Mouse (Mus musculus) small intestine, adult 2 months (tissue): ENCODE measurements around the gene Rsph1. TPM values are rescaled to one million over a fixed set of nuclear protein-coding genes. Genes with fewer than 3 reads are reported as not detected.

ENCODE experiments used
- H3K27ac ChIP-seq: fragments of 200-500 bp; 2 replicates; pipeline ENCODE4 v1.5.1; 2012; ENCODE audit warnings: low read depth, low read length, control low read depth, inconsistent platforms; ENCODE audit not compliant: insufficient read depth
- H3K27me3 ChIP-seq: fragments of 200-500 bp; 2 replicates; pipeline ENCODE4 v1.6.1; 2012; ENCODE audit warnings: mild to moderate bottlenecking, moderate library complexity, low read length, inconsistent platforms; ENCODE audit not compliant: control insufficient read depth, insufficient read depth
- H3K36me3 ChIP-seq: fragments of 200-500 bp; 2 replicates; pipeline ENCODE4 v1.6.1; 2012; ENCODE audit warnings: mild to moderate bottlenecking, low read length, control low read depth, inconsistent platforms; ENCODE audit not compliant: control insufficient read depth, insufficient read depth
- H3K4me1 ChIP-seq: fragments of 200-500 bp; 2 replicates; pipeline ENCODE4 v1.6.1; 2012; ENCODE audit warnings: low read length, inconsistent platforms, mixed read lengths; ENCODE audit not compliant: control insufficient read depth, insufficient read depth, insufficient read length
- H3K4me3 ChIP-seq: fragments of 200-500 bp; 2 replicates; pipeline ENCODE4 v1.5.1; 2012; ENCODE audit warnings: low read depth, mild to moderate bottlenecking, control low read depth, inconsistent platforms, low read length, moderate library complexity
- CTCF ChIP-seq: fragments of 200-500 bp; IDR thresholded peaks from 2 replicates; pipeline ENCODE4 v1.5.1; 2012; ENCODE audit warnings: low read depth, mild to moderate bottlenecking, control low read depth, inconsistent platforms, low read length, moderate library complexity, mixed read lengths; ENCODE audit not compliant: insufficient replicate concordance, insufficient read length; ENCODE audit errors: extremely low read depth
- POLR2A ChIP-seq: fragments of 200-500 bp; IDR thresholded peaks from 2 replicates; pipeline ENCODE4 v1.6.1; 2012; ENCODE audit warnings: low read depth, mild to moderate bottlenecking, control low read depth, inconsistent platforms, low read length, moderate library complexity
- WGBS: fragments of 180-500 bp; shearing (Covaris S2); methylation state at CpG from one replicate; pipeline ENCODE4 v1.1.7; 2018; 5-methylcytosine and 5-hydroxymethylcytosine counted together
- polyA plus RNA-seq: library from polyadenylated mRNA; depleted of rRNA; stranded (reverse); fragments of >200 nt; gene quantifications from 2 replicates; pipeline ENCODE4 v1.2.3, GENCODE M21; 2012; rRNA removed

Gene Rsph1
- polyA plus RNA-seq, 1 experiment: 0.46 TPM

DNA sequence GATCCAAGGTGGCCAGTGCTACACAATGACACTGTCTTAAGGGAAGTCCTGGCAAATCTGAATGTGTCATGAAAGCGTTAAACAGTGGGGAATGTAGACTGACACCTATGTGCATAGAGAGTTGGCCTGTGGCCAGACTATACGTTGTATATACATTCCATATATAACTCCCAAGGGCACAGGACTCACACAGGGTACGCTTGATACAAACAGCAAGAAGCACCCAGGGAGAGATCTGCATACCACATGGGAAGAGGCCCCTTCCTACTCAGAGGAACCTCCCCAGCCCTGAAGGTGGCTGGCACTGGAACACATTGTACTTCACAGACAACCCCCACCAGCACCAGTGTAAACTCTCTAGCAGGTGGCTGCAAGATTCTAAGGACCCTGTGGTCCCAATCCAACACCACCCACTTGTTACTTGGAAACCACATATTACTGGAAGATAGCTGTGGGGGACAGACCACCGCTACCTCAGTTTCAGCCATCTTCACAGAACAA, 54.3 kb downstream of the Rsph1 start:
- TF ChIP-seq CTCF (no peak), POLR2A (no peak)
- WGBS: 58% methylated on average over 4 of the region's 4 CpGs
- no peaks in the 10 kb centered on the region for H3K27me3 ChIP-seq
- no peak overlapping the region for H3K27ac ChIP-seq
- H3K36me3 ChIP-seq: no peaks in the 10 kb centered on the region
- H3K4me1 ChIP-seq: peaks cover 4% of the 10 kb centered on the region
- H3K4me3 ChIP-seq: no peak overlapping the region

DNA sequence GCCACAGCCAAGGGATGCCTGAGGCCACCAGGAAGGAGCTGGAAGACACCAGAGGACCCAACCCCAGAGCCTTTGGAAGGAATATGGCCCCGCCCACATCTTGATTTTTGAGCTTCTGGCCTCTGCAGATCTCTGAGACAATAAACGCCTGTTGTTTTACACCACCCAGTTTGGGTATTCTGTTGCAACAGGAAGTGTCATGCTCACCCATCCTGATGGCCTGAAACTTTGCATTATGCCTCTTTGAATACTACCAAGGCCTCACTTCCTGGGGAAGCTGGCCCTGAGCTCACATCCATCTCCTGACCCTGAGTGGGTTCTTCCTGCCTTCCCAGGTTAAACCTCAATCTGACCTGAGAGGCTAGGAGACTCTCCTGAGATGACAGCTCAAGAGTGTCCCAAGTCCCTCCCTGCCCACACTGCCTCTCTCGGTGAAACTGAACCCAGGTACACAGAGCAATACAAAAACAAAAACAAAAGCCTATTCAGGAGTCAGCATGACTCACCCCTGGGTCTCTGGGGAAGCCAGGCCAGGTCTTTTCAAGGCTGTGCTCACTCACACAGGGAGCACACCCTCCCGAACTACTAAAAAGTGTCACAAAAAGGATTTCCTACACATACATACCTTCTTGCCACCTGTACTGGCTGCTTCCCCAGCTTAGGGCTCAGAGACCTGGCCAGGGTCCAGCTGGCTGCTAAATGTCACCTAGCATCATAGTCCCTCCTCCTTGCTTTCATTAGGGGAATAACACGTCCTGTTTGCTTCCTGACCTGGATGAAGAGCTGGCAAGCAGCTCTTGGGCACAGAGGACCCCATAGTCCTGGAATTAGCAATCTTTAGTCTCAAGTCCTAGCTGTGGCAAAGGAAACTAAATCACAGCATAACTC, 60.9 kb downstream of the Rsph1 start:
- 0 out of 2 replicates have a peak, but pooled peaks cover 3% of the 10 kb centered on the region for H3K4me1 ChIP-seq
- no peaks in the 10 kb centered on the region for H3K27me3 ChIP-seq
- WGBS: 32% methylated on average over 5 of the region's 5 CpGs
- TF ChIP-seq POLR2A (no peak), CTCF (no peak)
- H3K4me3 ChIP-seq: no peak overlapping the region
- H3K27ac ChIP-seq: no peak overlapping the region
- H3K36me3 ChIP-seq: no peaks in the 10 kb centered on the region

DNA sequence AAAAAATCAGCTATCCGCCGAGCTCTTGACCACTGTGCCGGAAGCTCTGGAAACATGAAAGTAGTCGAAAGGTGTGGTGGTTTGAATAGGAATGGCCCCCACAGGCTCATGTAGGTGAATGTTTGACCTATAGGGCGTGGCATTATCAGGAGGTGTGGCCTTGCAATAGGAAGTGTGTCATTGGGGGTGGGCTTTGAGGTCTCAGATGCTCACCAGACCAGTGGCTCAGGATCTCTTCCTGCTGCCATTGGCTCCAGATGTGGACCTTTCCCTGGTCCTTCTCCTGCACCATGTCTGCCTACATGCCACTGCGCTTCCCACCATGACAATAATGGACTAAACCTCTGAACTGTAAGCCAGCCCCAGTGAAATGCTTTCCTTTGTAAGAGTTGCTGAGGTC, 65.3 kb downstream of the Rsph1 start:
- TF ChIP-seq CTCF: no peak
- no peak for TF ChIP-seq POLR2A
- 87% methylated on average over 6 of the region's 6 CpGs for WGBS

DNA sequence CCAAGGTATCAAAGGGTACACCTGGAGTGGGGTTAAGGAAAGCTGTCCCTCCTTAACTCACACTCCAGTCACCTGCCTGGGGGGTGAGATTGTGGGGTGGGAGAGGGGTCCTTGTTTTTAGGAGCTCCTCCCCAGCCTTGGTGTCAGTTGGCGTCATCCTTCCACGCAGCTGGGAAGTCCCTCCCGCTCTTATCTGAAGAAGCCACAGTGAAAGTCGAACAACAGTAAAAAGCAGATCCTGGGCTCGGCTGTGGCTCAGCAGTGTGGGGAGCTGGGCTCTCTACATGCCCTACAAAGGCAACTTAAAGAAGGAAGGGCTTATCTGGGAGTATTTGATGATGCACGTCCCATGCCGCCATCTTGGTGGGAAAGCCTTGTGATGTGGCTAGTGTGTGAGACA, 66.9 kb downstream of the Rsph1 start:
- H3K27ac ChIP-seq: no peak overlapping the region
- WGBS: 74% methylated on average over 7 of the region's 7 CpGs
- H3K4me1 ChIP-seq: no peaks in the 10 kb centered on the region
- no peaks in the 10 kb centered on the region for H3K27me3 ChIP-seq
- no peak overlapping the region for H3K4me3 ChIP-seq
- TF ChIP-seq POLR2A: no peak
- no peak for TF ChIP-seq CTCF
- no peaks in the 10 kb centered on the region for H3K36me3 ChIP-seq

More for the DNA sequence above, 65.3 kb downstream of the Rsph1 start:
- Histone ChIP-seq H3K4me3 (no peak overlapping the region), H3K27me3 (no peaks in the 10 kb centered on the region), H3K27ac (no peak overlapping the region), H3K36me3 (no peaks in the 10 kb centered on the region), H3K4me1 (0 out of 2 replicates have a peak, but pooled peaks cover 3% of the 10 kb centered on the region)

DNA sequence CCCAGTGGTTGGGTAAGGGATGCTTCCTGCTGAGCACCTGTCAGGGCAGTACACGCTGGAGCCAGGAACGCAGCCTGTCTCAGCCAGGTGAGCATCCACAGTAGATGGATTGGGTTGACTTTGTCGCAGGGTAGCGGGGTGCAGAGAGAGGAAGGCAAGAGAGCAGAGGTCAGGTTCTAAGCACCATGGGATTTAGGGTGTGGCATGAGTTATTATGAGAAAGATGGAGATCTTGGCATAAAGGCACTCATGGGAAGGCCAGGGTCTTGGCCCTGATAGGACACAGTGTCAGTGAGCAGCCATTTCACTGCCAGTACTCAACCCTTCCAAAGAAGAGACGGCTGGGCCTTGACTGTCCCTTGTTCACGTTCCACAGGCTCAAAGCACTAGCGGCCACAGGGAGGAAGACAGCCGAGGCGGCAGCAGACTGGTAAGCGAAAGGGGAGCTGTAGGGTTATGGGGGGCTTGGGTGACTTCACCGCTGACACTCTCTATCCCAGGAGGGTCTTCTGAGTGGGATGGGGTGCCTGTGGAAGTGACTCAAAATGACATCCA, 67.7 kb downstream of the Rsph1 start:
- no peak overlapping the region; the same call in 1 of the 2 replicates for H3K4me3 ChIP-seq
- 85% methylated on average over 11 of the region's 11 CpGs for WGBS
- TF ChIP-seq POLR2A: no peak
- TF ChIP-seq CTCF: no peak
- no peaks in the 10 kb centered on the region for H3K27me3 ChIP-seq
- no peaks in the 10 kb centered on the region for H3K36me3 ChIP-seq
- no peak overlapping the region for H3K27ac ChIP-seq
- H3K4me1 ChIP-seq: no peaks in the 10 kb centered on the region

DNA sequence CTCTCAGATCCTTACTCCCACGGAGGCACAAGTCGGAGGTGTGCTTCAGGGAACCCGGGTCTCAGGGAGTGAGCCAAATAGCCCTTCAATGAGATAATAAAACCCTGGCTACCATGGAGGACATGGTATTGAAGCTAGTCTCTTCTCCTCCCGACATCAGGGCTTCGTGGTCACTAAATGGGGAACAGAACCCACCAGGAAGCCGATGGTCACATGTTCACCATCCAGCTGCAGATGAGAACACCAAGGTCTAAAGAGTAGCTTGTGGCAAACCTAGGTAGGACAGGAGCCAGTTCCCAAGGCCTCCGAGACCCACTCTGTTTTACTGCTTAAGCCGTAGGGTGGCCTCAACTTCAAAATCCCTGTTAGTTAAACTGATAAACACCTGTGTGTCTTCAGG, 68.5 kb downstream of the Rsph1 start:
- no peak overlapping the region for H3K27ac ChIP-seq
- peak overlapping the region; percentile 28 for H3K4me3 ChIP-seq
- 81% methylated on average over 8 of the region's 8 CpGs for WGBS
- H3K27me3 ChIP-seq: no peaks in the 10 kb centered on the region
- no peak for TF ChIP-seq POLR2A
- no peak for TF ChIP-seq CTCF
- H3K4me1 ChIP-seq: no peaks in the 10 kb centered on the region
- H3K36me3 ChIP-seq: no peaks in the 10 kb centered on the region

DNA sequence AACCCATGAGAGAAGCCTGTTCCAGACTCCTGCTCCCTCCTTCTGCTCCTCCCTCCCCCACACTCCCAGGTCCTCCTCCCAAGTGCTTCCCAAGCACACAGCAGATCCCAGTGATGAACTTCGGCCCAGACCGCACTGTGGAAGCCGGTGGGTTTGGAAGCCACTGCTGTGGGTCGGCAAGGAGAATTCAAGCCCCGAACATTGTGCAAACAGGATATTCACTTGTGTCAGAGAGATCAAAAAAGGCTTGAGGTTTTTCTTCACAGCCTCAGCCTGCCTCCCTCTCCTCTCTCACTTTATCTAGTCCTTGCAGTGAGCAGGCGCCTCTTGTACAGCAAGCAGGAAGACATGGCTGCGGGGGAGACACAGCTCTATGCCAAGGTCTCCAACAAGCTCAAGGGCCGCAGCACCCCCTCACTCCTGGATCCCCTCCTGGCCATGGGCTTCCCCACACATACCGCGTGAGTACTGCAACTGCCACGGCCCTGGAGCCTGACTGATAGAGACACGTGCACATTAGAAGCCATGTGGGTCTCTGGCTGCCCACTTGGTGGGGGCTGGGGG, 69.3 kb downstream of the Rsph1 start, which contains the start of gene Ubash3a:
Ubash3a (plus strand) TSS at position 103 of the 564 bp plus-strand sequence.
- TF ChIP-seq POLR2A: no peak
- TF ChIP-seq CTCF: no peak
- 48% methylated on average over 12 of the region's 12 CpGs for WGBS
- Histone ChIP-seq H3K27ac (0 out of 2 replicates have a peak within 1 kb of the TSS, but pooled peaks have one; percentile 16), H3K4me3 (peak within 1 kb of the TSS; percentile 56), H3K36me3 (no peaks in the 10 kb centered on the region), H3K4me1 (no peaks in the 10 kb centered on the region), H3K27me3 (no peaks in the 10 kb centered on the region)

Other genes starting within 250 kb of the Rsph1 start
- 1.6 and 2.5 TPM in 2 replicates for gene Abcg1, start 219.7 kb downstream of the Rsph1 start, polyA plus RNA-seq
- 5,248 and 10,550 TPM in 2 replicates for gene Tff3, start 147.7 kb downstream of the Rsph1 start, polyA plus RNA-seq
- 19.0 and 10,568 TPM in 2 replicates for gene Tff2, start 133.1 kb downstream of the Rsph1 start, polyA plus RNA-seq
- 7.6 and 3,319 TPM in 2 replicates for gene Tff1, start 112.1 kb downstream of the Rsph1 start, polyA plus RNA-seq
- gene Tmprss3, start 78.4 kb downstream of the Rsph1 start, polyA plus RNA-seq: 0.11 TPM in 1 of 2 replicates, not detected in the other
- gene Ubash3a, start 69.5 kb downstream of the Rsph1 start, polyA plus RNA-seq: 0.76 and 0.98 TPM in 2 replicates
- gene Slc37a1, start 9.4 kb upstream of the Rsph1 start, polyA plus RNA-seq: 68.2 and 145 TPM in 2 replicates
- 112 and 394 TPM in 2 replicates for gene Pde9a, start 108.8 kb upstream of the Rsph1 start, polyA plus RNA-seq
- 13.5 and 25.4 TPM in 2 replicates for gene Wdr4, start 242.6 kb upstream of the Rsph1 start, polyA plus RNA-seq
- gene Ndufv3, start 242.7 kb upstream of the Rsph1 start, polyA plus RNA-seq: 156 and 168 TPM in 2 replicates